Mouse (Mus musculus) frontal cortex, postnatal 14 days (tissue): ENCODE data around the gene Ccdc30.
"Not testable (repeated sequence)": the region's sequence is repeated elsewhere in the genome, so short reads cannot be mapped to it uniquely, and the experiment has no call there.

ENCODE experiments used
- DNase-seq, 2 experiments: peaks; one replicate each; pipeline ENCODE4 v3.0.0; 2022; ENCODE audit warnings: low spot score in 2 of 2

The Ccdc30 gene

GRCm38 (mm10) chr4:119305418-119305817, 109.9 kb downstream of the Ccdc30 start:
- no peak for DNase-seq

- DNase-seq = no peak
Observed at GRCm38 (mm10) chr4:119303291-119303690, 112.0 kb downstream of the Ccdc30 start.

GRCm38 (mm10) chr4:119301777-119302176, 113.5 kb downstream of the Ccdc30 start:
- DNase-seq = no peak

- no peak for DNase-seq
Observed at GRCm38 (mm10) chr4:119300761-119301160, 114.6 kb downstream of the Ccdc30 start.

- DNase-seq = no peak
Observed at GRCm38 (mm10) chr4:119297361-119297760, 118.0 kb downstream of the Ccdc30 start.

DNA sequence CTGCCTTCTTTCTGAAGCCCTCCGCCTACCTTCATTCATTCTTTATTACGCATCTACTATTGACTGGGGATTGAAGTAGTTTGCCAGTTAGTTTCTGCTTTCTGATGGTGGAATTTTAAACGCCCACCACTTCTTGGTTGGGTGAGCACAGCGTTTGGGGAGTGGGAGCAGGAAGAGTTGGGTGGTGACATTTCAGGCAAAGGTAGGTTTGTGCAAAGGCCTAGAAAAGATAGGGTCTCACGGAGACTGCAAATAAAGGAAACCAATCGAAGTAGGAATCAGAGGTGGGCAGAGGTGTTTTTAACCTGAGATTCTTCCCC, 120.2 kb downstream of the Ccdc30 start:
- DNase-seq = no peak

GRCm38 (mm10) chr4:119294415-119295133, 120.7 kb downstream of the Ccdc30 start, which contains the start of gene Ybx1:
Gene Ybx1 (minus strand): TSS chr4:119294604.
- peak; percentile 99 to 100 for DNase-seq

DNA sequence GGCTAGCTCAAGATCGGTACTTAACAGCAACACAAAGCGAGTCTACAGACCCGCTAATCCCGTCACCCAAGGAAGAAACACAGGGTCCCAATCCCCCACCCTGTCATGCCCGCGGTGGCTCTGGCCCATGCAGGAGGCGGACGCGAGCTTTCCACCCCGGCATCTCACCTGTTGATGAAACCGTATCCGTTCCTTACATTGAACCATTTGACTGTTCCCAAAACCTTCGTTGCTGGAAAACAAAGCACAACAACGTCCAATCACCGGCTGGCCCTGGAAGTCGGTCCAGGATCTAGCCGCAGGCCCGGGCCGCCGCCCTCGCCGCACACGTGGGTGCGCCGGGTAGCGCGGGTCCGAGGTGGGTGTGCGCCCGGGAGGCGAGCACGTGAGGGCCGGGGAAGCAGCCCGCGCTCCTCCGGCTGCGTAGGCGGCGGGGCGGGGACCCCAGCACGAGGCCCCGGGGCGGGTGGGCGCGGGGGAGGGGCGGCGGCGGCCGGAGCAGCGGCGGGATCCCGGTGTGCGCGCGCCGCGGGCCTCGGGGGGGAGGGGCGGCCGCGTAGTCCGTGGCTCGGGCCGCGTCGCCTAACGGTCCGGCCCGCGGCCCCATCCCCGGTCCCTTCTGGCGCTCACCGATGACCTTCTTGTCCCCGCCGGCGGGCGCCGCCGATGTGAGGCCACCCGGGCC, 121.6 kb downstream of the Ccdc30 start:
- DNase-seq = peak in 1 of 2 experiments; percentile 21

- DNase-seq = peak; percentile 48 to 51
Observed at GRCm38 (mm10) chr4:119292771-119293573, 122.3 kb downstream of the Ccdc30 start.

- no peak for DNase-seq
Observed at GRCm38 (mm10) chr4:119291921-119292320, 123.4 kb downstream of the Ccdc30 start.

DNA sequence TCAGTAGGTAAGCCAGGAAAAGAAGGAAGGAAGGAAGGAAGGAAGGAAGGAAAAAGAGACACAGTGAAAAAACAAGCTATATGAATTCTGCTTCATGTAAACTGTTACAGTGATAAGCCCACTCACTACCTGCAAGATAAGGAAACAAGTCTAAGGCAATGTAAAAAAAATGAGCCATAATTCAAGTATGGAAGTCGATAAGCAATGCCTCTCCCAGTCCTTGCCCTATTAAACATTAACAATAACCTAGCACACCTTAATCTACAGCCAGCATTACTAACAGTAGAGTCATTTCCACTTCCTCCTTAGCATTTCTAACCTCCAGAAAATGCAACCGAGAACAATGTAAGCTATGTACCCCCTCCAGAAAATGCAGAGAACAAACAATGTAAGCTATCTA, 130.0 kb downstream of the Ccdc30 start:
- DNase-seq = no peak

DNA sequence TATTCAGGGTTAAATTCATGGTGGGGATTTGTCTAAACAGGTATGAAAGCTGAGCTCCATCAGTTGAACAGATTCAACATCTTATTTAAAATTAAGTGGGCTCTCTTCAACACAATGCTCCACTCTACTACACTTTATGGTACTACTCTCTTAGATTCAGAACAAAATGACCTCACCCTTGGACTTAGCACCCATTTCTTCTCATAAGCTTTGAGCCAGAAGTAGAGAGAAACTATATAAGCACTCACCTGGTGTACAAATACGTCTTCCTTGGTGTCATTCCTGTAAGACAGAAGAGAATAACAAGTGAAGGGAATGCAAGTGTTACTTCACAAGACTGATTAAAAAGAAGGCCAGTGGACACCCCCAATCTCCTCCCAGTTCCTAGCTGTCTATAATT, 130.5 kb downstream of the Ccdc30 start:
- DNase-seq = no peak

DNA sequence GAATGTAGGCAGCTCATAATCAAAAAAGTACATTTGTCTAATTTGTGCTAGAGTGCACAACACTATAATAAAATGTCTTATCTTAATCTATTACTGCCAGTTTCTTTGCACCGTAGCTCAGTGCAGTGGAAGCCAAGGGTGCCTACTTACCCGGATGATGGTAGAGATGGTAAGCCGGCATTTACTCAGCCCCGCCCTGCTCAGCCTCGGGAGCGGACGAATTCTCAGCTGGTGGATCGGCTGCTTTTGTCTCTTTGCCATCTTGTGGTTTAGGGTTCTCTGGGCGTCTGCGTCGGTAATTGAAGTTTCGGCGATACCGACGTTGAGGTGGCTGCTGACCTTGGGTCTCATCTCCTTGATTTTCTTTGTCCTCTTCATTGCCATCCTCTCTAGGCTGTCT, 136.5 kb downstream of the Ccdc30 start:
- not testable (repeated sequence) for DNase-seq

DNA sequence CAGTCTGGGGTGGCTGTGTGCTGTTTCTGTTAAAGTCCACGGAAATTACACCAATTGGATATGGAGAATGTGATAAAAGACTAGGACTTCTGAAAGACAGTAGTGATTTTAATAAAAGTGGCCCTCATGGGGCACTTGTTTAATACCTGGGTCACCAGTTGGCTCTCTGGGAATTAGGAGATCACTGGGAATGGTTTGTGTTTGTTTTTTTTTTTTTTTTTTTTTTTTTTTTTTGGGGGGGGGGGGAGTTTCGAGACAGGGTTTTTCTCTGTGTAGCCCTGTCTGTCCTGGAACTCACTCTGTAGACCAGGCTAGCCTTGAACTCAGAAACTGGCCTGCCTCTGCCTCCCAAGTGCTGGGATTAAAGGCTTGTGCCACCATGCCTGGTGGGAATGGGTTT, 139.6 kb downstream of the Ccdc30 start:
- no peak for DNase-seq

DNA sequence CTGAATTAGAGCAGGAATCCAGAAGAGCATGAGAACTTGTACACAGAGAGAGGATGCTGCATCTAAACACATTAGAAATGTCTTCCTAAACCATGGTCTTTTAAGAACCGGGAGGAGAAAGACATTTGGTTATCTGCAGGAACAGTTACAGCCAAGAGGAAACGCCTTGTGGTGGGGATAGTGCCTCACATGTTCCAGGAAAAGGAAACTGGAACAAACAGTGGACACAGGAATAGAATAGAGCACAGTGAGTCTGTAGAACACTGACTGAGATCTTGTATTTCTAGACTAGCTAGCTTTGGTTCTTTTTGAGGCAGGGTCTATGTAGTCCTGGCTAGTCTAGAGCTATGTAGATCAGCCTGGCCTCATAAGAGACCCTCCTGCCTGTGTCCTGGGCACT, 140.1 kb downstream of the Ccdc30 start:
- DNase-seq = no peak

DNA sequence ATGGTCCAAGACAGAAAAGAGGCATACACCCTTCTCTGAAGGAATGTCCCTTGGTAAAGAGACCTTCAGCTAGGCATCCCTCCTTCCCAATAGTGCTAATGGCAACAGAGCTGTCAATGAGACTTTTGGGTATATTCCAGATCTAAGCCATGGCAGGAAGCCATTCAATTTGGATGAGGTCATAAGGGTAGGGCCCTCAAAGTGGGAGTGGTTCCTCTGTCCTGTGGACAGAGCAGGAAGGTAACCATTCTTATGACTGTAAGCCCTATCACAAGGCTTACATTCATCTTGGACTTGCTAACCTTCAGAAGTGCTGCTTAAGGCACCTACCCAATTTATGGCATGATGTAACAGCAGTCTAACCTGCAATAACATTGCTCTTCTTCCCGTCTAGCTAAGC, 140.7 kb downstream of the Ccdc30 start:
- DNase-seq = no peak
